ENCODE assay signal across 16 mouse cellular contexts in genomic region chr15:62347697-62348096, GRCm38 (mm10).
"Had no signal": no experiment of that assay in that cellular context is flagged by ENCODE, and none has a peak within 500 bp of the region (broad histone marks: within the 10 kb centered on the region; RNA-seq: fewer than 3 reads in every experiment).

No protein-coding gene starts in this region.

- H3K27me3 ChIP-seq: neural tube, embryonic 13.5 days; neural tube, embryonic 15.5 days; stomach, embryonic 15.5 days had no signal

- H3K9ac ChIP-seq: neural tube, embryonic 13.5 days; neural tube, embryonic 15.5 days; stomach, embryonic 15.5 days had no signal

- DNase-seq: retina, postnatal 1 day; right cerebral cortex, adult 18-20 months; right cerebral cortex, postnatal 14 days; right cerebral cortex, postnatal 25 days; right cerebral cortex, postnatal 4 days; spleen, adult 18-20 months; thymus, adult 18-20 months; thymus, adult 2 months; thymus, postnatal 14 days; thymus, postnatal 25 days; thymus, postnatal 36 days; thymus, postnatal 4 days had no signal

- H3K9me3 ChIP-seq: neural tube, embryonic 13.5 days; neural tube, embryonic 15.5 days; stomach, embryonic 15.5 days had no signal

- H3K36me3 ChIP-seq: neural tube, embryonic 13.5 days; neural tube, embryonic 15.5 days; stomach, embryonic 15.5 days had no signal

- H3K4me1 ChIP-seq: neural tube, embryonic 13.5 days; neural tube, embryonic 15.5 days; stomach, embryonic 15.5 days had no signal

- H3K4me3 ChIP-seq: neural tube, embryonic 13.5 days; neural tube, embryonic 15.5 days; stomach, embryonic 15.5 days had no signal

- H3K27ac ChIP-seq: neural tube, embryonic 13.5 days; neural tube, embryonic 15.5 days; stomach, embryonic 15.5 days; stomach, postnatal 0 days had no signal
